Mouse (Mus musculus): ENCODE measurements at regions not wholly inside any gene's neighbourhood (a gene's known extent, or its start where the extent isn't known, plus 50 kb on each side); places are given as distances from the start of the nearest gene placed in this dataset. TPM values are rescaled to one million over a fixed set of nuclear protein-coding genes. Genes with fewer than 3 reads are reported as not detected.

DNA sequence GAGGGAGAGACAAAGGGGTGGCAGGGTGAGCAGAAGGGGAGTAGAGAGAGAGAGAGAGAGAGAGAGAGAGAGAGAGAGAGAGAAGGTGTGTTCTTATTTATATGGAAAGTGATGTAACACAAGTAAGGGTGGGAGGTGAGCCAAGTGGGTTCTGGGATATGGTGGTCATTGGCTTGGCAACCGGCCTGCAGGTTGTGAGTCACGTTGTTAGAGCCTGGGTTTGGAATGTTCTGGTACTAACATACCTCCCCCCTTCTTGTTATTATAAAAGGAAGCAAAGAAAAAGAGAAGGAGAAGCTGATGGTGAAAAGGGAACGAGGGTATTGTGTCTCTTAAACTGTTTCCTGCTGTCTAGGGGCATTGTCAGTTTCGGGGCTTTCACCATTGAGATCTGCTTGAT lies 58.3 kb upstream of the Lemd2 start:
- H3K27me3 ChIP-seq (ENCODE audit: poor library complexity, severe bottlenecking): no peaks in the 10 kb centered on the region
- H3K4me1 ChIP-seq: no peaks in the 10 kb centered on the region
- H3K9me3 ChIP-seq: no peaks in the 10 kb centered on the region; the same call in 1 of the 2 replicates
- H3K27ac ChIP-seq: no peak overlapping the region
- DNase-seq (ENCODE audit: extremely low spot score, low spot score): no peak
- H3K4me3 ChIP-seq: no peak overlapping the region
- WGBS: 78% methylated on average over 4 of the region's 4 CpGs
- no peaks in the 10 kb centered on the region for H3K36me3 ChIP-seq (replicated peaks)

DNA sequence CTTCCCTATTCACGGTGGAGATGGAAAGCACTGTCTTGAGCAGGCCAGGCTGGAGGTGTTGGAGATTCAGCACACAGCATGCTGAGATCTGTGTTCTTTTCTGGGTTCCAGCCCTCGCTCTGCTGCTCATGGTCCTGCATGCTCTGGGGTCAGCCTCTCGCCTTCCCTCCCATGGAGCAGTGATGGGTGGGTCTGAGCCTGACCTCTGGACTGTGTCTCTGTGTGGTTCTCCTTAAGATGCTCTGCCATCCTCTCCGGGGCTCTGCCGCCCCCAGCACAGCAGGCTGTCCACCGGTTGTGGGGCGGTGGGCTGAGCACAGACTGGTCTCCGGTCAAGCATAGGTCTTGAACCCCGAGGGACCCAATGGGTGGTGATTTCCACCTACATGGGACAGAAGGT lies 57.7 kb upstream of the Lemd2 start:
- no peaks in the 10 kb centered on the region for H3K27me3 ChIP-seq (ENCODE audit: poor library complexity, severe bottlenecking)
- WGBS: 90% methylated on average over 9 of the region's 9 CpGs
- no peaks in the 10 kb centered on the region for H3K4me1 ChIP-seq
- no peak overlapping the region for H3K27ac ChIP-seq
- H3K4me3 ChIP-seq: no peak overlapping the region
- no peak for DNase-seq (ENCODE audit: extremely low spot score, low spot score)
- H3K9me3 ChIP-seq: no peaks in the 10 kb centered on the region; the same call in 1 of the 2 replicates
- no peaks in the 10 kb centered on the region for H3K36me3 ChIP-seq (replicated peaks)

DNA sequence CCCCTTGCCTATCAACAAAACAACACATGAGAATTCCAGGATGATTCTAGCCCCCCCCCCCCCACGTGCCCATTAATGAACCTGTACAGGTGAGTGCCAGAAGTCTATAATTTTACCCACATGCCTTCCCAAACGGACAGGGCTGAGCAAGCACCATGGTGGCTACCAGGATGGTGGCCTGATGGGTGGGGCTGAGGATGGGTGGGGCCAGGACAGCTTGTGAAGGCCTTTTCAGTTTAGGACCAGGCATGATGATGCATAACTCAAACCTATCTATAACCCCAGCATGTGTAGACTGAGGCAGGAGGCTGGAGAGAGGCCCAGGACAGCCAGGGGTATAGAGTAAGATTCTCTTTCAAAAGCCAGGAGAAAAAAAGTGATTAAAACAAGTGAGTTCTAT lies 57.0 kb upstream of the Lemd2 start:
- no peaks in the 10 kb centered on the region for H3K36me3 ChIP-seq (replicated peaks)
- no peaks in the 10 kb centered on the region for H3K27me3 ChIP-seq (ENCODE audit: poor library complexity, severe bottlenecking)
- no peak overlapping the region for H3K27ac ChIP-seq
- no peak overlapping the region for H3K4me3 ChIP-seq
- no peak for DNase-seq (ENCODE audit: extremely low spot score, low spot score)
- H3K9me3 ChIP-seq: no peaks in the 10 kb centered on the region; the same call in 1 of the 2 replicates
- 72% methylated on average over 2 of the region's 2 CpGs for WGBS
- no peaks in the 10 kb centered on the region for H3K4me1 ChIP-seq

DNA sequence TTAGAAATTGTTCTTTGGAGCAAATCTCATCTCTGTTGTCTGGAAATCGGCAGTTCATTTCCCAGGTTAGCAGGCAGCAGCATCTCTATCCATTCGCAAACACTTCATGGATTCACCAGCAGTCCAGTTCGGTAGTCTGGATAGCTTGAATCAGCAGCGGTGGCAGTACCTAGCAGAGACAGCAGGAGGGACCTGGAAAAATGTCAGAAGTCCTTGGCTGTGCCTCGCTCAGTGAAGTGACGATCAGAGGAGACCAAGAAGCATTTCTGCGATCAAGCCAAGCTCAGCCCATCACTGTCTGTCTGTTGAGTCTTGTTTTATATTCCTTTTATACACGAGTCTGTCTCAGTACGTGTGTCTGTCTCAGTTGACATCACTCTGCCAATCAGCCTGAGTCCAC lies 55.8 kb upstream of the Lemd2 start:
- H3K27me3 ChIP-seq (ENCODE audit: poor library complexity, severe bottlenecking): no peaks in the 10 kb centered on the region
- no peak for DNase-seq (ENCODE audit: extremely low spot score, low spot score)
- WGBS: 91% methylated on average over 9 of the region's 9 CpGs
- H3K4me3 ChIP-seq: no peak overlapping the region
- no peaks in the 10 kb centered on the region for H3K36me3 ChIP-seq (replicated peaks)
- no peak overlapping the region for H3K27ac ChIP-seq
- H3K9me3 ChIP-seq: no peaks in the 10 kb centered on the region; the same call in 1 of the 2 replicates
- no peaks in the 10 kb centered on the region for H3K4me1 ChIP-seq

DNA sequence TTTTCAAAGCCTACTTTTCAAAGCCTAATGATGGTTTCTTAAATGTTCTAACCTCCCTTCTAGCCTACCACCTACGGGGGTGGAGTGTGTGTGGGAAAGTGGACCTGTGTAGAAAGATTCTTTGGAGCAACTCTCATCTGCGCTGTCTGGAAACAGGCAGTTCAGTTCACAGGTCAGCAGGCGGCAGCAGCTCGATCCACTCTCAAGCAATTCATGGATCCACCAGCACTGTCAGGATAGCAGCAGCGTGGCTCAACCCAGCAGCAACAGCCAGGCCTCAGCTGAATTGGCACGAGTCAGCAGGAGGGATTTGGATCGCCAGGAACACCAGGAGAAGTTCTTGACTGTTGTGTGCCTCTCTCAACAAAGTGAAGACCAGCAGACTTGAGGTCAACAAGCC lies 53.1 kb upstream of the Lemd2 start:
- Histone ChIP-seq H3K4me3 (no peak overlapping the region), H3K9me3 (no peaks in the 10 kb centered on the region; the same call in 1 of the 2 replicates), H3K4me1 (no peaks in the 10 kb centered on the region), H3K27me3 (ENCODE audit: poor library complexity, severe bottlenecking) (no peaks in the 10 kb centered on the region), H3K27ac (no peak overlapping the region), H3K36me3 (replicated peaks) (no peaks in the 10 kb centered on the region)
- WGBS: 49% methylated on average over 7 of the region's 7 CpGs
- DNase-seq (ENCODE audit: extremely low spot score, low spot score): no peak

DNA sequence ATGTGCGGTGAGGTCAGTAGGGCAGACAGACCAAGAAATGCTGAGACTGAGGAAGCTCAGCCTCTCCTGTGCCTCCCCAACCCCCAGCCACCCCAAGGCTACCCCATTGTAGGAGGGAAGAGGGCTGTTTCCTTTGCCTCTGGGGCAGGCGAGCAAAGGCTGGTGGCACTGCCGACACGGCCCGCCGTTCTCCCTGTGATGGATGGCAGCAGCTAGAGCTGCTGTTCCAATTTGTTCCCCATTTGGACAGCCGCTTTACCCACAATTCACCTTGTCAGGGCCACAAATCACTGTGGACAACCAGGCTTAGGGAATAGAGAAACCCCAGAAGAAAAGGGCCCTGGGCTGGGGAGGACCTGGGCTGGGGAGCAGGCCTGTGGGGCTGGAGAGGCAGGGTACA lies 51.5 kb upstream of the Lemd2 start:
- WGBS: 87% methylated on average over 7 of the region's 7 CpGs
- no peaks in the 10 kb centered on the region for H3K4me1 ChIP-seq
- no peaks in the 10 kb centered on the region for H3K27me3 ChIP-seq (ENCODE audit: poor library complexity, severe bottlenecking)
- no peak overlapping the region; the same call in 1 of the 2 replicates for H3K27ac ChIP-seq
- no peak overlapping the region for H3K4me3 ChIP-seq
- H3K36me3 ChIP-seq (replicated peaks): no peaks in the 10 kb centered on the region
- H3K9me3 ChIP-seq: no peaks in the 10 kb centered on the region
- no peak for DNase-seq (ENCODE audit: extremely low spot score, low spot score)

Small RNAs in the stretch of these regions (microRNA-seq; reads per million reads assigned to microRNA genes)
- gene Mir7214 (not detected), gene Mir7216 (not detected), gene Mir7217 (not detected), gene Mir7218 (not detected)

Measured in forebrain, embryonic 10.5 days (tissue).